Mouse (Mus musculus): ENCODE data around the gene Grik2.

DNA sequence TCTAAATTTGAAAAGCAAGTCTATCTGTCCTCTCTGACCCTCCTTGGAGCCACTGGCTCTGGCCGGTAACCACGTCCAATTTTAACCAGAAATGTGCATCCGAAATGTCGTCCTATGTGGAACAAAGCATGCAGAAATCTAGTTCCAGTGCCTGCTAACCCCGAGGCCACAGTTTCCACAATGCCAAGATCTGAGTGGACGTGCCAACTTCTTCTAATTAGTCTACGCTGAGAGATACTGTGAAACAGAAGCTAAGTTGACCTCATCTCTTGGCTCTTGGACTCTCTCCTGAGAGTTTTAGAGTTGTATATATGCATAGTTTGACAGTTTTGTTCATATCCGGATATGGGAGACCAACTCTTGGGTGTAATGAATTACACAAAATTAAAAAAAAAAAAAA, 84.1 kb downstream of the Grik2 start:
- TF ChIP-seq ZC3H11A (IDR thresholded peaks at IDR 0.05; ENCODE audit: borderline replicate concordance, low read depth, low read length), result no peak
- no peak for TF ChIP-seq HCFC1 (IDR thresholded peaks at IDR 0.05; ENCODE audit: borderline replicate concordance, insufficient read depth, low read length)
